Mouse (Mus musculus): ENCODE results near the gene Vac14.

Gene Vac14

DNA sequence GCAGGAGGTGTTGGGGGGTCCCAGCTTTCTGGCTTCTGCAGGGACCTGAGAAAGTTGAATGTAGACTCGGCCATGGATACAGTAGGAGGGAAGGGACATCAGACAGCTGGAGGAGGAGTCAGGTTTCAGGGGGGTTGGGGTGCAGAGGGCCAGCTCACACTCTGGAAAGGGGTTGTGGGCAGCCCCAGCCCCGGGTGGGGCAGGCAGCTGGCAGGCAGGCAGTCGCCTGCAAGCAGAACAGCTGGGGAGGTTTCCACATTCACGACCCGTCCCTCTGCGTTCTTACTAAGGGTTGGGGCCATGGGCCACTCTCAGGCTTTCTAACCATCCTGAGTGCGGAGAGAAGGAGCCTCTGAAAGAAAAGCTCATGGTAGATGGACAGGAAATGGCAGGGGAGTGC lies 98.7 kb downstream of the Vac14 start:
- no peak for DNase-seq (ENCODE audit: low spot score in 2 of 2)

DNA sequence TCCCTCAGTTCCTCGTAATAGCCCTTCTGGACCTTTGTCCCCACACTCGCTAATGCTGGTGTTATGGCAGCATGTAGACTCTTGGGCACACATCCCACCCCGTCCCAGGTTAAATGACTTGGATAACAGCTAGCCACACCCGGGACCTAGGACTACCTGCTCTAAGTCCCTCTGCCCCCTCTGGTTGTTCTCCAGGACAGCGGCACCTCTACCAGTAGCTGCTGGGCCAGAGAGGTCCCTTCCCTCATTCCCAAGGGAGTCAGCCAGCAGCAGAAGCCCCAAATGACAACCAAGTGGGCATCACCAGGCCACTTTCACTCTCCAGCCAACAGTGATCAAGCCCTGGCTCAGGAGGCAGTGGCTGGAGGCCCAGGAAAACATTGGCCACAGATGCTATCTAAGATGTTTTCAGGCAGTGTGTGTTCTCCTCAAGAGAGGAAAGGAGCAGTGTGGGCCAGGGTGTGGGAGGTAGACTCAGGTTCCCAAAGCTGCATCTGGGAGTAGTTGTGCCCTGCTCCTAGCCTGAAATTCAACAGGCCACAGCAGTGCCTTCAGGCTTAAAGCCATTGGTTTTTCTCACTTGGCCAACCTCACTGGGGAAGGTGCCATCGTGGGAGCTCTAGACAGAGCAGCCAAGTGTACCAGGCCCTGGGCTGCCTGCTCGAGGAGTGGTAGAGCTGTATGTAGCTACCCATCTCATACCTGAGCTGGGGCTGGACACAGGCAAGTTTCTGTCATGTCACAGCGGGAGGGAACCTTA lies 100.0 kb downstream of the Vac14 start:
- no peak for DNase-seq (ENCODE audit: low spot score in 2 of 2)

- no peak for DNase-seq (ENCODE audit: low spot score in 2 of 2)
Observed at GRCm38 (mm10) chr8:110718969-110719670, 100.7 kb downstream of the Vac14 start.

GRCm38 (mm10) chr8:110719898-110720653 lies 101.7 kb downstream of the Vac14 start:
- DNase-seq (ENCODE audit: low spot score in 2 of 2), result no peak

GRCm38 (mm10) chr8:110720685-110721598 lies 102.6 kb downstream of the Vac14 start, which contains the start of gene Mtss1l:
Gene Mtss1l, plus strand, starts transcription at chr8:110721476.
- peak in 1 of 2 experiments; percentile 69 for DNase-seq (ENCODE audit: low spot score in 2 of 2)

- no peak for DNase-seq (ENCODE audit: low spot score in 2 of 2)
Observed at GRCm38 (mm10) chr8:110721606-110722413, 103.4 kb downstream of the Vac14 start.

- DNase-seq (ENCODE audit: low spot score in 2 of 2), result no peak
Observed at GRCm38 (mm10) chr8:110722414-110723011, 104.1 kb downstream of the Vac14 start.

DNA sequence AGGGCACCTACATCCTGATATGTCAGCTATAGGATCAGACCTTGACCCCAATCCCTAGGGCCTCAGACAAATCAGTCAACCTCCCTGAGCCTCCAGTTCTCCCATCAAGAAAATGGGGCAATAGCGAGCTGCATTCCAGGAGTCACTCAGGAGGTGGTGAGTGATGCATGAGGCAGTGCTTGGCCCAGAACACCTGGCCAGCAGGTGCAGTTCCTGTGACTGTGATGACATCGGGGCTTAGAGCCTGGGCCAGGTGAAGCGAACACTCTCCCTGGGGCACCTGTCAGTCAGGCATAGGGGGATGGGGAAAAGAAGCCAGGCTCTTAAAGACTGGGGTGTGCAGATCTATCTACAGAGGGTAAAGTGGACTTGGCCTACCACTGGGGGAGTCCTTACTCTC lies 106.1 kb downstream of the Vac14 start:
- no peak for DNase-seq (ENCODE audit: low spot score in 2 of 2)

DNA sequence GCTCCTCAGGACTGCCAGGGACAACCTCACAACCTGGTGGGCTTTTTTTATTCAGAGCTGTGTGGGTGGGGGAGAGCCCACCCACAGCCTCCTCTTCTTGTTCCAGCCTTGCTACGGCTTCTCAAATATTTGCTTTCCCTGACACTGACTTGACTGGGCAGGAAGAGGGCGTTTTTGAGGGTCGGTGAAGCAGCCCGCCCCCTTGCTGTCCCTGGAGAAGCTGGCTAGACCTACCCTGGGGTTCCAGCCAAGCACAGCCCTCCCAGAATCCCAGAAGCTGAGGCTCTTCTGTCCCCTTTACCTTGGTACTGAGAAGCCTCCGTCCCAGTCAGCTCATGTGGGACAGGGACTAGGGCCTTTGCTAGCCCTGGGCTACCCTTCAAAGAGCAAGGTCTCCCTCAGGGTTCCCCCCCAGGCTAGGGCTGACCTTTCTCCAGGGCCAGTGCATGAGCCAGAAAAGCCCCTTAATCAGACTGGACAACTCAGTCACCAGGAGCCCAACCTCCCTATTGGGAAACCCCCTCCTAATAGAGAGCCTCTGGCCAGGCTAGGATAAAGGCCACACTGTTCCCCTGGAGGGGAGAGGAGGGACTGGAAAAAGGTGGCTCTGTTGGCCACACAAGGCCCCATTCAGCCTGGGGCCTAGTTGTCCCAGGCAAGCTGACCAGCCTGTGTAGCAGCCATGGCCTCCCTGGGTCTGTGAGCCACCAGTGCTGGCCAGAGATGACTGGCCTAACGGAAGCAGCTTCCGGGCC lies 106.9 kb downstream of the Vac14 start:
- peak; percentile 58 to 63 for DNase-seq (ENCODE audit: low spot score in 2 of 2)

- peak; percentile 64 to 65 for DNase-seq (ENCODE audit: low spot score in 2 of 2)
Observed at GRCm38 (mm10) chr8:110726893-110727292, 108.5 kb downstream of the Vac14 start.

DNA sequence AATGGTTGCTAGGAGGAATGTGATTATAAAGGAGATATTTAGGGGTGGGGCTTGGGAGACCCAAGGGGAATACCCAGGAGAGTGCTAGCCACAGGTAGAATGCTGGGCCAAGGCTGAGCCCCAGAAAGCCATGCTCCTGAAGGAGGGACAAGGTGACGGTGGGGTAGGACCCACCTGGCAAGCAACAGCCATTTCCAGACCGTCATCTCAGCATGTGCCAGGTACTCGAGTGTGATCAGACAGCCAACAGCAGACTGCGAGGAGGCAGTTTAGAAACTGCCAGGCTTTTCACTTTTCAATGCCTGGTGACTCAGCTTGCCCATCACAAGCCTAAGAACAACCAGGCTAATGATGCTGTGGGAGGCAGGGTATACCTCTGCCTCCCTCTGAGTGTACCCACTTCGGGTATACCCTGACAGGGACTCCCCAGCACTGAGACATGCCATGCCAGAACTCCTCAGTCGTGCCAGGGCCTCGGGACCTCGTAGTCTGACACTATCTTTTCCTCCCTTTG lies 113.0 kb downstream of the Vac14 start:
- DNase-seq (ENCODE audit: low spot score in 2 of 2), result no peak

GRCm38 (mm10) chr8:110733036-110733435 lies 114.7 kb downstream of the Vac14 start:
- DNase-seq (ENCODE audit: low spot score in 2 of 2), result no peak

DNA sequence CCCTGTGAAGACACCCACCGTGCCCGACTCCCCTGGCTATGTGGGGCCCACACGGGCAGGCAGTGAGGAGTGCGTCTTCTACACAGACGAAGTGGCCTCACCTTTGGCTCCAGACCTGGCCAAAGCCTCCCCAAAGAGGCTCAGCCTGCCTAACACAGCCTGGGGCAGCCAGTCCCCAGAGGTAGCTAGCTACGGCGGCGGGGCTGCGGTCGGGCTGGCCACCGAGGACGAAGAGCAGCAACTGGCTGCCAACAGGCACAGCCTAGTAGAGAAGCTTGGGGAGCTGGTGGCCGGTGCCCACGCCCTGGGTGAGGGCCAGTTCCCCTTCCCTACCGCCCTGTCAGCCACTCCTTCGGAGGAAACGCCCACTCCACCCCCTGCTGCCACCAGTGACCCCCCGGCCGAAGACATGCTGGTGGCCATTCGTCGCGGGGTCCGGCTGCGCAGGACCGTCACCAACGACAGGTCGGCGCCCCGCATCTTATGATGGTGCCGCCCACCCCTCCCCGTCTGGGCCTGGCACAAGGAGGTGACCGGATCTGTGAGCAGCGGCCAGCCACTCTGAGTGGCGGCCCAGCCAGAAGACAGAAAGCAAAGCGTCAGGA lies 120.3 kb downstream of the Vac14 start:
- no peak for DNase-seq (ENCODE audit: low spot score in 2 of 2)

DNA sequence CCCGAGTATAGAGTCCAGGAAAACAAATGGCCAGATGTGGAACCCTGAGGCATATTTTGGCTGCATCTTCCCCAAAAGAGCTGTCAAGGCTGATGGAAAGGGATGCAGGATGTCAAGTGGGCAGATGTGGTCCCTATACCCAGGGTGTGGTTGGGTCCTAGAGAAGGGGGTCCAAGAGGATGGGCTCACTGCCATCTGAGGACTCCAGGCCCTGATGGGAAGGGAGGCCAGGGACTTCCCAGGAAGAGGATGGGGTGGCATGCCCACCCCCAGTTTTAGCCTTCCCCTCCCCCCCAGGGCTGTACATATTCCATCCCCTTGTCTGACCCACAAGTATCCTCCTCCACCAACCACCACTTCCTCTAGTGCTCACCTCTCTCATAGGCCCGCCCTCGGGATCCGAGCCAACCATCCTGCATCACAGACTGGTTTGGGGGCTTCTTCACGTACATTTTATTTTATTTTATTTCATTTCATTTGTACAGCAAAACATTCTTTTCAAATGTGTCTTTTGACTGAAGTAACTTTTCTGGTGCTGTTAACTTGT lies 122.3 kb downstream of the Vac14 start:
- no peak for DNase-seq (ENCODE audit: low spot score in 2 of 2)

DNA sequence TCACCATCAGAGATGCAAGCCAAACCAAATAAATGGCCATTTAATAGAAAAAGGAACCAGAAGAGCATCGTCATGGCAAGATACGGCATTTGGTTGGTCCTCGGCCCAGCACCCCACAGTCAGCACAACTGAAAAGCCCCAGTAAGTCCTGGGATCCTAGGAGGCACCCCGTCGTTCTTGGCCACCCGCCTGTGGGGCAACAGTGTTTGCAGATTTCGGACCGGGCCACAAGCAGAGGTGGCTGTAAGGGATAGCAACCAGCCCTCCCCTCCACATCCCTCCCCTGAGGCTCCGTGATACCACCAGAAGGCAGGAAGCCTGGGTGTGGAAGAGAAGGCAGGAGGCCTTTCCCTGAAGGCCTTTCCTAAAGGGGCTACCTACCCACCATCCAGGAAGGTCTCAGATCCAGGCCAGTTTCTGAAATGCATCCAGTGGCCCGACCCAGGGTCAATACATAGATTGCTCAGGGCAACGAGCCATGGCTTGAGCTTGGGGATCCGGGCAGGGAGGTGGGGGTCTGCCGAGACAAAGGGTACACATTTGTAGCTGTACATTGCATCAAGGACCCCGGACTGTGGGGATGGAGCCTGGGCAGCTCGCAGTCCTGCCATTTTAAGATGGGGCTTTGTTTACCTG lies 123.5 kb downstream of the Vac14 start:
- no peak for DNase-seq (ENCODE audit: low spot score in 2 of 2)

GRCm38 (mm10) chr8:110742452-110742818 lies 124.0 kb downstream of the Vac14 start:
- no peak for DNase-seq (ENCODE audit: low spot score in 2 of 2)

- no peak for DNase-seq (ENCODE audit: low spot score in 2 of 2)
Observed at GRCm38 (mm10) chr8:110745162-110745561, 126.8 kb downstream of the Vac14 start.

DNA sequence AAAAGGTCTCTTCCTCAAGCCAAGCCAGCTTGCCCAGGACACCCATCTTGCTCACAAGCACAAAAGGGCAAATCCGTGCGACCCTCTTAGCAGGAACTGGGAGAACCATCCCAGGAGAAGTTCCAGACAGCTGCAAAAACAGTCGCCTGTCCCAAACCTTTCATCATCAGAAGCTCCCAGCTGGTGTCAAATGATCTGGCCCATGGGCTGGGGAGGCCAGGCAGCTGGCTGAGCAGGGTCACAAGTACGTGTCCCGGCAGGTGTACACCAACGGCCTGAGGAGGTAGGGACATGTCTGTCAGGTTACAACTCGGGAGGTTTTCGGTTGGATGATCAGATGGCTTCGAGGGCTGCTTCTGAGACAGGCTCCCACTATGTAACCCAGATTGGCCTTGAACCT lies 128.3 kb downstream of the Vac14 start:
- no peak for DNase-seq (ENCODE audit: low spot score in 2 of 2)

Data from frontal cortex, postnatal 36 days (tissue).